Mouse (Mus musculus): ENCODE results near the gene A630001G21Rik.
"Not testable (repeated sequence)": the region's sequence is repeated elsewhere in the genome, so short reads cannot be mapped to it uniquely, and the experiment has no call there.

Gene A630001G21Rik

DNA sequence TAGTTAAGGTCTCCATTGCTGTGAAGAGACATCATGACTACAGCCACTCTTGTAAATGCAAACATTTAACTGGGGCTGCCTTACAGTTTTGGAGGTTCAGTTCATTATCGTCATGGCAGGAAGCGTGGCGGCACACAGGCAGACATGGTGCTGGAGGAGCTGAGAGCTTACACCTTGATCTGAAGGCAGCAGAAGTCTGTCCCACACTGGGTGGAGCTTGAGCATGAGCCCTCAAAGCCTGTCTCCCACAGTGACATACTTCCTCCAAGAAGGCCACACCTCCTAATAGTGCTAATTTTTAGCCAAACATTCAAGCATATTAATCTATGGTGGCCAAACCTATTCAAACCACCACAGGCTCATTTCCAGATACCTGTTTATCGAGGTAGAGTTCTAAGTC is at the start of gene A630001G21Rik:
A630001G21Rik (minus strand) TSS at position 208 of the 400 bp plus-strand sequence.
- peak; percentile 24 for DNase-seq (ENCODE audit: low read depth, low spot score)

DNA sequence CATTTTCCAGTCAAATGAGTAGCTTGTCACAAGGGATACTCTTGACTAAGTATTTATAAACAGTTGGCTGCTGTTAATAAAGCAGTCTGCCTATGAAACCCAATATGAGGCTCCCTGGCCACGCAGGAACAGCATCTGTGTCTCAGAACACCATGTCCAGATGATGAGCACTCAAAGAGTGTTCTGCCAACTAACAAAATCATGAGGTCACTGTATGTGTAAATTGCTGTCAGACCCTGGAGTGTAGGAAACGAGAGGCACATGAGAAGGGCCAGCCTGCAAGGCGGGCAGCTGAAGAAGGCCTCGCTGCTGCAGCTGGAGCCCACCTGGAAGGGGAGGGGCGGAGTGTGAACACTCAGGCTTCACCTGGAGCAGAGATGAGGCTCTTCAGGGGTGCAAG is 48.7 kb upstream of the A630001G21Rik start:
- DNase-seq (ENCODE audit: low read depth, low spot score), result no peak

DNA sequence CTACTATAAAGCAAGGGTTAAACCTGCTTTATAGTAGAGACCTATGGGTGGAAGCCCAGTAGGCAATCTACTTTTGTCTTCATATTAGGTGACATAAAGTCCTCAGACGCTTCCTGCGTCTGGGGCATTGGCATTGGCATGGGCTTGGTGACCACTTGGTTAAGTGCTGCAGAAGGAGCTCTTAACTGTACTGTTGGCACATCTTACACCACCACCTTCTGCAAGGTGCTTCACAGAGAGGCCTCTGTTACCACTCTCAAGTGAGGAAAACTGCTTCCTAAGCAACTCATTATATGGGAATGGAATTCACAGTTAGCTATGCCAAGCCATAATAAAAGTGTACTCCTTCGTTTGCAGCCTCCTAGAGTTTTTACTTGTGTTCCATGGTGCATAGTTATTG is 46.5 kb upstream of the A630001G21Rik start:
- DNase-seq (ENCODE audit: low read depth, low spot score), result no peak

DNA sequence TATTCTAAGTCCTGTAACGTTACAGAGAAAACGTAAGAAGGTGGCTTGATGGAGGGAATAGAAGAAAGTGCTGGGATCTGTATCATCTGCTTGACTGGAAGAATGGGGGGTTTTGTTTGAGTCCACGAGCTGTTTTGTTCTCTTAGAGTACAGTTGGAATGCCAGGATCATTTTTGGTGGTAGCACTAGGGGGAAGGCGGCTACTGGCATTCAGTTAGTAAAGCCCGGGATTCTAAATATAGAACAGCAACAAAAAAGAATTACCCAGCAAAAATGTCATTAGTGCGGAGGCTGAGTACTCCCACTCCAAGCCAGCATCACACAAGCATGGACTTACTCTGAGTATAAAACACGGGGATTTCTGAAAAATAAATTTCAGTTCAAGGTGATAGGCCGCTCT is 43.8 kb upstream of the A630001G21Rik start:
- DNase-seq (ENCODE audit: low read depth, low spot score), result no peak

DNA sequence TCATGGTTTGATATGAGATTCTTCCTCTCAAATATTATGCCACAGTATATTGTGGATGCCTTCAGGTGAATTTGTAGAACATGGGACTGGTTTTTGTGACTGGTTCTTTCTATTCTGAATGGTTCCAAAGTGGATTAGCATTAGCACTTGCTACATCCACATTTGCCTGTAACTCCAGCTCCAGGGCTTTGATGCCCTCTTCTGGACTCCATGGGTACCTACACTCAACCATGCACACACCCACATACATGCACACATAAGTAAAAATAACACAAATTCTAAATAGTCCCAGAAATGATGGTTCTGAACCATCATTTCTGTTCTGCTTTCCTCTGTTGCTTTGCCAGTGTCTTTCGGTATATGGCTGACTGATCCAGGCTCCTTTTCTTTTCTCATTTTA is 41.3 kb upstream of the A630001G21Rik start:
- no peak for DNase-seq (ENCODE audit: low read depth, low spot score)

DNA sequence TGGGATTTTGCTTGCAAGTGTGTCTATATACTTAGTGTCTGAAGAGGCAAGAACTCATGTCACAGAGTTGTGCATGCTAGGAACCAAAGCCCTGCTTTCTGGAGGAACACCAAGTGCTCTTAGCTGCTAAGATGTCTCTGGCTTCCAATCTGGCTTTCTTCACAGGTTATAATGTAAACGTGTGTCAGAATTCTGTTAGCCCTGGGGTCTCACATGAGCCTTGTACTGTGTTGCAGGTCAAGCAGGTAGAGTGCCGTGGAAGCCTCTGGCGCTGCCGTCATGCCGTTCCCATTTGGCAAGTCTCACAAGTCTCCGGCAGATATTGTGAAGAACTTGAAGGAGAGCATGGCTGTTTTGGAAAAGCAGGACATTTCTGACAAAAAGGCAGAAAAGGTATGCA is 39.7 kb upstream of the A630001G21Rik start:
- no peak for DNase-seq (ENCODE audit: low read depth, low spot score)

DNA sequence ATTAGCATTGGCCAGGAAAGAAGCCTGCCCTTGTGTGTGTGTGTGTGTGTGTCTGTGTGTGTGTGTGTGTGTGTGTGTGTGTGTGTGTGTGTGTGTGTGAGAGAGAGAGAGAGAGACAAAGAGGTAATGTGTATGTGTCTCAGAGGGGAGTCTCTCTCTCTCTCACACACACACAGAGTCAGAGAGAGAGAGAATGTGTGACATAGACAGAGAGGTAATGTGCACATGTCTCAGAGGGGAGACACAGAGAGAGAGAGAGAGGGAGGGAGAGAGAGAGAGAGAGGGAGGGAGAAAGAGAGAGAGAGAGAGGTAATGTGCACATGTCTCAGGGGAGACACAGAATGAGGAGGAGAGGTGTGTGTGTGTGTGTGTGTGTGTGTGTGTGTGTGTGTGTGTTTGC is 35.8 kb upstream of the A630001G21Rik start:
- not testable (repeated sequence) for DNase-seq (ENCODE audit: low read depth, low spot score)

DNA sequence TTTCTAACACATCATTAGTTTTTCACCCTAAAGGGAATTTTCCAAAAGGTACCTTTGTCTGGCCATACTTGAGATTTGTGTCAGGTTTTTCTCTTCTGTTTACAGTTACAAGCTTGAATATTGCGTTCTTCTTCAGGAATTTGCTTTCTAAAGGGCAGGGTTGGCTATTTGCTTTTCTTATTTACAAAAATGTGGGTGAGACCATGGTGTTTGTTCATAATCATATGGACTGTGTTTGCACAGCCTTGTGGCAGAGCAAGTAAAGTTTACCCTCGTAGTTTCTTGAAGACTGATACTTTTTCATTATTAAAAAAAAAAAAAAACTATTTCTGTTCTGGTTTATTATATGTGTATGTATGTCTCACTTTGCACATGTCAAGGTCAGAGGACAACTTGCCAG is 32.3 kb upstream of the A630001G21Rik start:
- DNase-seq (ENCODE audit: low read depth, low spot score), result no peak

DNA sequence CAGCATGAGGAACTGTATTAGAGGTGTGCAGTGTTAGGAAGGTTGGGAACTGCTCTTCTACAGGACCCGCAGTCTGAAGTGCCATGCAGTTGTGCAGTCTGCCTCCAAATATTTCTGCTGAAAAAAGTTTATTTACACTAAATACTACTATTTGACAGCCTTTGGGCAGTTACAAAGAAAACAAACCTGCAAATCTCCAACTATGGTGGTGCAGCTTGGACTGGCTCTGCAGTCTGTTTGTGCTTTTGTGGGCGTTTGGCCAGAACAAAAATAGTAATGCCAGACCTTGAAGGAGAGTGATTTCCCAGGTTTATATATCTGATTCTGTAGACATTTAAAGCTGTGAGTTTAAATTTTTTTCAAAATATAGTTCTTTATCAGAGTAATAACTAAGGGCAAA is 31.9 kb upstream of the A630001G21Rik start:
- DNase-seq (ENCODE audit: low read depth, low spot score), result no peak

DNA sequence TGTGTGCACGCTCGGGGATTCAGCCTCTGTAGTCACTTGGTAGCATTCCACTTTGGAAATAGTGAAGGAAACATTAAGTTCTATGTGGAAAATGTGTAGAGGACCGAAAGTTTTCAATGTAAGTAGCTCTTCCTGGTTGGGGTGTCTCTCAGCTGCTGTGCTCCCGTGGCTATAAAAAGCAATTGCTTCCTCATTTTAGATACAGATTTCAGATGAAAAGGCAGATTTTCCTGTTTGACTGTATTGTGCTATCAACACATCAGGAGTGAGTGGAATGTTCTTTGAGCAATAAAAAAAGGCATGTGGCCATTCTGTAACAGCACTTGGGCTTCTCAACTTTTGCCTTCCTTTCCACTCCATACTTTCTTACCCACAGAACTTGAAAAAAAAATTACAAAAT is 30.8 kb upstream of the A630001G21Rik start:
- DNase-seq (ENCODE audit: low read depth, low spot score), result no peak

DNA sequence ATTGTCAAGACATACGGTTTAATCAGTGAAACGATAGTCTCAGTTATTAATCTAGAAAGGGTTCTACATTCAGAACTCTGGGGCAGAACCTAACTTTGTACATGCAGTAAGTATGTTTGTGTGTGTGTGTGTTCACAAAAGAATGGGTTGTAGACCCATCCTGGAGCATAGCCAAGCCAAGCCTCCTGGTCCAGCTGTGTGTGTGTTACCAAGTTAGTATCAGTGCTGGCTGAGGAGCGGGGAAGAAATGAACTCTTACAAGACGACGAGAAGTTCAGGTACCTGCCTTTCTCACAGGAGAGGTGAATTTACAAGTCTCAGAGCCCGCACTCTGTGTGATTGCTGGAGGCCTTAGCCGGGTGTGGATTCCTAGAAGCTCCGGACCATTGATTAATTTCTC is 26.1 kb upstream of the A630001G21Rik start:
- no peak for DNase-seq (ENCODE audit: low read depth, low spot score)

DNA sequence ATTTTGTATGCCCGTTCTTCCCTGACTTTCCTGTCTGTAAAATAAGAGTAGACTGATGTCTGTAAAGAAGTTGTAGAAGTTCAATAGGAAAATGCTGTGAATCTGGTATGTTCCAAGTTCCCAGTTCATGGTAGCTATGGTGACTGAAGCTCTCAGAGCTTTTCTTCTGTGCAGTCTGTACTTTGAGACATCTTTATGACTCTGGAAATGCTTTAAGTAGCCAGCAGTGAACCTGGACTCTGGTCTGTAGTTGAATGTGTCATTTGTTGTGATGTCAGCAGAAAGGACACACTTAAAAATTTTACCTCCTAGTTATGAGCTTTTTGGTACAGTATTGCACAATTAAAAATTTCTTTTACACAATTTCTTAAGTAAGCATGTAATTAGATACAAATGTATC is 24.1 kb upstream of the A630001G21Rik start:
- no peak for DNase-seq (ENCODE audit: low read depth, low spot score)

DNA sequence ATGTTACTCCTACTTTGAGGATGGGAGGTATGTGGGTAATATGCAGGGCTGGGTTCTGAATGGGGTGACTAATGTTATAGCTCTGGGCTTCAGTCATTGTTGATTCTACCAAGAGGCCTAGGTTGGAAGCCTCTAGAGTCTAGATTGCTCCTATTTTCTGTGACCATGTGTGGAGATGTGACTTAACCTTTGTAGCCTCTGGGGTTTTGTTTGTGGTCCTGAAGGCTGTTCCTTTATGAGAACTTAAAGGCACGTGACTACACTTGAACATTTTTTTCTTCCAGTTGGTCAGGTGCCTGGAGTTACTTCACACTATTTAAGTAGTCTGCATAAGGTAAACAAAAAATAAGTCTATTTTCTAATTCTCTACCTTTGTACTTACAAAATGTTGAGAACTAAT is 21.3 kb upstream of the A630001G21Rik start:
- DNase-seq (ENCODE audit: low read depth, low spot score), result no peak

DNA sequence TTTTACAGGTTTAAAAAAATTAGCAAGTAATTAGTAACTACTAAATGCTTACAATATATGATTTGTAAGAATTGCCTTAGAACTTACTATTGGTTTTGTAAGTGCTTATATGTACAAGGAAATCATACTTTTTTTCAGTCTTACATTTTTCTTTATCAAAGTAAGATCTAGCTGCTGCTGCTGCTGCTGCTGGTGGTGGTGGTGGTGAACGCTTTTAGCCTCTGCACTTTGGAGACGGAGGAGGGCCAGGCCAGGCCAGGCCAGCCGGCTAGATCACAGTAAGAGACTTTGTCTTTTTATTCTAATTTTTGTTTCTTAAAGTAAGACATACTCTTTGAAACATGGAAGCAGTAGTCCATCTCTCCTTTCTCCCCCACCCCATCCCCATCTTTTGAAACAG is 16.8 kb upstream of the A630001G21Rik start:
- peak; percentile 30 for DNase-seq (ENCODE audit: low read depth, low spot score)

DNA sequence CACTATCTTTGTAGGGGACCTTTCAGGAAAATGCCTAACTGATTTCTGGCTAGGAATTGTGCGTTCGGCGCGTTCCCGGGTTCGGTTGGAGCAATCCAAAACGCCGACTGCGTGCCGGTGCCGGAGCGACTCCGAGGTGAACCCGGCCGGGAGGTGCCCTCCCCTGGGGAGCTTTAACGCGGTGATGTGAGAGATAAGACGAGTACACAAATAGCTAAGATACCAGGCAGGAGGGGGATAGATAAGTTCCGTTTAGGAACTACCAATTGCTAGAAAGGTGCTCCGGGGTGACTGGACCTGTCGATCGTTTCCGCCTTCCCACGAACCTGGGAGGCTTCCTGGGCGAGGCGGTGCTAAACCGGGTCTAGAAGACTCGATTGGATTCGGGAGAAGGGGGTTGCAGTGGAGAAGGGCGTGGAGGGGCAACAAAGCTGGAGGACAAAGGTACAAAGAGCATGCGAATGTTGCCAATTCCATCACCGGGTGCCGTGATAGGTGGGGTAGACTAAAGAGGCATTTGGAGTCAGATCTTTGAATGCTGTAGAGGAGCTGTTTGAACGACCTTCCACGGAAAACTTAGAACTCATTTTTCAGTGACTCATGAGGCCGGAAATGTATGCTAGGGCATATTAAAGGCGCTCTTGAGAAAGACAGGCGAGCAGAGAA is 15.8 kb upstream of the A630001G21Rik start:
- DNase-seq (ENCODE audit: low read depth, low spot score), result peak; percentile 73

DNA sequence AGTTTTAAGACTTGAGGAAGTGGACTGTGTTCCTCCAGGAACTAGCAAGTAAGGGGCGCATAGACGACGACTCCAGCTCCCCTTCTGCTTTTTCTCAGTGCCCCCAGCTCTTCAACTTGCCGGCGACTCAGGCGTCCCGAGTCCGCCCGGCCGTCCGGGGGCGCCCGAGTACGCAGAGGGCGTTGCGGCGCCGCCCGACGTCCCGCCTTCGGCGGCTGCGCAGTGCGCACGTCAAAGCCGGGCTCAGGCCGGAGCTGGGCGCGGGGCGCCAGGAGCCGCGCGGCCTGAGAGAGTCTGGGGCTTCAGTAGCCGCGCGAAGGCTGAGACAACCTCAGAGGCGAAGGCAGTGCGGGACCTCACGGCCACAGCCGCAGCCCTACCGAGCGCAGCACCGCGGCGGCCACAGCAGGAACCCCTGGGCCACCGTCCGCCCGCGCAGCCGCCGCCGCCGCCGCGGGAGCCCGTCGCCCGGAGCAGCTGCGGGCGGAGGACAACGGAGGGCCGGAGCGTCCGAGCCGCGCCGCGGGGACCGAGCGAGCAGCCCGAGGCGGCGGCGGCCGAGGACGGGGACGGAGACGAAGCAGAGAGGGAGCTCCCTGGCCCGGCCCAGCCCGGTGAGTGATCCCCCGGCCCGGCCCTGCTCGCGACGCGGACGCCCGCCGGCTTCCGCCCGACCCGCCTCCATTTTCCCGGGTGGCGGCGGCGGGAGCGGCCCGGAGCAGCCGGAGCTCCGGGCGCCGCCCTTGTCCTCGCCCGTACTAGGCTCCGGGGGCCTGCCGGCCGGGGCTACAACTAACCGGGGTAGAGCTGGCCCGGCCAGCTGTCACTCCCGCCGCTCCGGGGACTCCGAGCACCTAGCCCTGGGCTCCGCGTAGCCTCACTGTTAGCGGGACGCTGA is 15.0 kb upstream of the A630001G21Rik start, which contains the start of gene Cab39:
Cab39 (plus strand) TSS at position 234 of the 898 bp plus-strand sequence.
- peak; percentile 92 for DNase-seq (ENCODE audit: low read depth, low spot score)

DNA sequence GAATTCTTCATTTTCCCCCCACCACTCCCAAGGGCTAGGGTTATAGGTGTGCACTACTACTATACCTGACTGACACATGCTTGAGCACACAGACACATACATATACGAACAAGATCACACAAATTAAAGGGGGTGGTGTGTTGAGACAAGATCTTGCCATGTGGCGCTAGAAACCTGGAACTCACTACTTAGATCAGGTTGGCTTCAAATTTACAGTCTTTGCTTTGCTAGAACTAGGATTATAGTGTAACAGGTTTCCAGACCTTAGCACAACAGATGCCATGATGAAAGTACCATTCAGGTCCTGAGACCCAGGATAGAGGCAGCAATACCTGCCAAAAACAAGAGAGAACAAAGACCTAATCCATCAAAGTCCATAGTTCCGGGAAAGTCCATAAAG is 13.0 kb upstream of the A630001G21Rik start:
- no peak for DNase-seq (ENCODE audit: low read depth, low spot score)

DNA sequence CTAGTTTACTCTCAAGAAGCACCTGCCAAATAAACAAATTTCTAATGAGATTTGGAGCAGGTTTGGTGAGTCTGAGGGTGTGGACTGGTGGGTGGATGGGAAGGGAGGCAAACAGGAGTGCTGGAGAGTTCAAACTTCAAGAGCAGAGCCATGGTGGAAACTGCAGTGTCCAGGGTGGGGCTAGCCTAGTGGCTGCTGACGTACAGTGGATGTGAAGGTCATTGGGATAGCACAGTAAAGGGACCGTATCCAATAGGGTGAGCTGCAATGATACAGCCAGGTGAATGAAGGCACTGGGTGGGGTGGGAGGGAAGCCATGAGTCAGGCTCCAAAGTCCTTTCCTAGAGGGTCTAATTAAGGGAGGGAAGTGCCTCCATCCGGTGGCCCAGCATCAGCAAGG is 12.1 kb upstream of the A630001G21Rik start:
- DNase-seq (ENCODE audit: low read depth, low spot score), result no peak

DNA sequence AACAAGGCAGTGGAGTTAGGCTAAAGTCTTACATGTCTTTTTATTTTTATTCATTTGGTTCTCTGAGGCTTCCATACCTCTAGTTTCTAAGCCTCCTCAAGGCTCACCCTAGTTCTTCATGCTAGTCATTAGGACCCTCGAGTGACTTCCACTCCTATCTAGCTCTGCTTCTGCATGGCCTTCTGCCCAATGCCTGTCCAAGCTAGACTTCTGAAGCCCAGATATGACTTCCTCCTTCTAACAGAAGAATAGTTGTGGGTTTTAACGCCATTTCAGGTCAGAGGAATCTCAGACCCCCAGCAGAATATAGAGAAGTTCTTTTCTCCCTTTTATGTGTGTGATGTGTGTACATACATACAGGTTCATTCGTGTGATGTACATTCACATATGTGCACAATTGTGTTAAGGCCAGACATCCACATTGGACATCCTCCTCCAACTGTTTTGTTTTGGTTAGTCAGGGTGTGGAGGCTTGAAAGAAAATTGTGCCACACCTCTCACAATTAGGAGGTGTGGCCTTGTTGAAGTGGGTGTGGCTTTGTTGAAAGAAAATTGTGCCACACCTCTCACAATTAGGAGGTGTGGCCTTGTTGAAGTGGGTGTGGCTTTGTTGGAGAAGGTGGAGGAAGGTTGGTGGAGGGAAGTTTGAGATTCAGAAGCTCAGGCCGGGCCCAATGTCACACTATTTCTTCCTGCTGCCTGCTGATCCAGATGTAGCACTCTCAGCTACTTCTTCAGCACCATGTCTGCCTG is 1.2 kb upstream of the A630001G21Rik start:
- peak; percentile 21 for DNase-seq (ENCODE audit: low read depth, low spot score)

DNA sequence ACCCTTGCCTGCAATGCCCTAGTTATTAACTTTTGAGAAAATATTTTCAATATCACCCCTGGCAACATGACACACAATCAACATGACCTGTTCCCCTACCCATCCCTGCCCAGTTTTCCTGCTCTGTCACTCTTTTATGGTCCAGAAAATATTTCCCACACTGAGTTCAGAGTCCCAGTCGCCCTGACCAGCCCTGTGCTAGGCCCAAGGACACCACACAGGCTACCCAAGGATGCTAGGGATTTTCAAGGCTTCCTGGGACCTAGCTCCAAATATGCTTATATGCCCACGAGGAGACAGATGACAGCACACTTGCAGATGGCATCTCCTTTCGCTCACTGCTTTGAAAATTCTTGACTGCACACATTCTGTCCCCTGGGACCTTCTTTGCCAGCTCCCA is 569 bp upstream of the A630001G21Rik start:
- DNase-seq (ENCODE audit: low read depth, low spot score), result no peak

DNA sequence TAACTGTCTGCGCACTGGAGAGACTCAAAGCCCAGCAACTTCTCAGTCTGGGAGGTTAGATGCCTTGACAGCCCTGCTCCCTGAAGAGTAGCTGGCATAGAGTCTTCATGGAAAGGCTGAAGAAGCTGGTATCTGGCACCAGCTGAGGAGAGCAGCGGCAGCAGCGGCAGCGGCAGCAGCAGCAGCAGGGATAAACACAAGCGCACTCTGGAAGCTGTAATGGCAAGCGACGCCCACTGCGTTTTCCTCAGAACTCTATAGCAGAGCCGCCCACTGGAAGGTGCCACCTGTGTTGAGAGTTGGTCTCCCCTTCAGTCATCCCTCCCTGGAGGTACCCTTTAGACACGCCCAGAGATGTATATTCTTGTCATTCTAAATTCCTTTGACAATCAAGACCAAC is 2.3 kb downstream of the A630001G21Rik start:
- DNase-seq (ENCODE audit: low read depth, low spot score), result no peak

DNA sequence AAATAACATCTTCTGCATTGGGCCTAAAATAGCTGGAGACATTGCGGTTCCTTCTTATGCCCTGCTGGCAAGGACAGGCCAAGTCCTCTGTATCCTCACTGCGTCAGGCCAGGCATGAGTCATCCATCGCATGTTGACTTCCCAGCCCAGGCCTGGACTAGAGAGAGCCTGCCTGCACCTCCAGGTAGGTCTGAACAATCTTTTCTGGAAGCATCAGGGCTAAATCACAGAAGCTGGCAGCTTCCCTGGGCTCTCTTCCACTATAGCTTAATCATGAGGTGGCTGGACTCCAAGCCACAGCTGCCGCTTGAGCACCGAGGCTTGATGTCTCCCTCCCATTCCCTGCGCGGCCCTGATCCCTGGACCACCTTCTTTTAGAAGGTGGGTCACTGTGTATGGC is 3.3 kb downstream of the A630001G21Rik start:
- DNase-seq (ENCODE audit: low read depth, low spot score), result no peak
